Comparison of ENCODE assay signal across 7 mouse cellular contexts in the genomic region with DNA sequence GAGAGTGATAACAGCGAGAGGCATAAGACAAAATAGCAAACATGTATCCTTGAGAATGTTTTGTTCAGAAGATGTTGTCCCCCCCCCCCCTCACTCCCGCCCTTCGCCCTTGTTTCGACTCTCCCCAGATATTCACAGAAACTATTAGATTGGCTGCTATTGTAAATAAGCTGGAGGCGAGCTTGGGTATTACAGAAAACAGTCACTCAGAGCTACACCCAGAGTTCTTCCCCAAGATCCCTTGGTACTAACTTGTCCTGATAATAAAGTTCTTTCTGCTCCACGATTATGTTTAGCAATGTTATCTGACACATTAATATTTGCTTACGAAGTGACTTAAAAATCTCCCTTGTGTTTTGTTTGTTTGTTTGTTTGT. TPM values are rescaled to one million over a fixed set of nuclear protein-coding genes. Genes with fewer than 3 reads are reported as not detected.
DNase-seq lines count a peak whose midpoint lies in the region; ATAC-seq lines count a peak whose summit lies in the region.

No protein-coding gene starts in this region.

- peak overlapping the region; percentile 40 for H3K4me3 ChIP-seq in lung, embryonic 15.5 days
- H3K4me3 ChIP-seq in forebrain, embryonic 15.5 days = peak overlapping the region; percentile 54
- peak overlapping the region; percentile 59 for H3K4me3 ChIP-seq in liver, embryonic 13.5 days (replicated peaks)
- H3K4me3 ChIP-seq in stomach, embryonic 15.5 days (replicated peaks) = peak overlapping the region; percentile 44

- peak; percentile 51 for ATAC-seq in lung, embryonic 15.5 days (ENCODE audit: borderline replicate concordance, extremely low read depth, low FRiP score, low TSS enrichment)
- peak; percentile 62 for ATAC-seq in forebrain, embryonic 15.5 days (replicated peaks)
- ATAC-seq in liver, embryonic 13.5 days (ENCODE audit: low read depth) = peak; percentile 39; the same call in 1 of the 2 replicates
- no peak for ATAC-seq in stomach, embryonic 15.5 days (ENCODE audit: insufficient read depth, low FRiP score, low read depth)

- no peaks in the 10 kb centered on the region for H3K27me3 ChIP-seq in lung, embryonic 15.5 days
- no peaks in the 10 kb centered on the region for H3K27me3 ChIP-seq in forebrain, embryonic 15.5 days
- H3K27me3 ChIP-seq in liver, embryonic 13.5 days = no peaks in the 10 kb centered on the region
- H3K27me3 ChIP-seq in stomach, embryonic 15.5 days (replicated peaks) = no peaks in the 10 kb centered on the region

- H3K36me3 ChIP-seq in lung, embryonic 15.5 days = no peaks in the 10 kb centered on the region
- H3K36me3 ChIP-seq in forebrain, embryonic 15.5 days = no peaks in the 10 kb centered on the region
- no peaks in the 10 kb centered on the region for H3K36me3 ChIP-seq in liver, embryonic 13.5 days
- no peaks in the 10 kb centered on the region for H3K36me3 ChIP-seq in stomach, embryonic 15.5 days

- peak overlapping the region; percentile 73 for H3K27ac ChIP-seq in lung, embryonic 15.5 days
- peak overlapping the region; percentile 87 for H3K27ac ChIP-seq in forebrain, embryonic 15.5 days (replicated peaks)
- peak overlapping the region; percentile 64 for H3K27ac ChIP-seq in liver, embryonic 13.5 days
- H3K27ac ChIP-seq in stomach, embryonic 15.5 days = peak overlapping the region; percentile 77

- 7% methylated on average over 7 of the region's 7 CpGs for WGBS in lung, embryonic 15.5 days
- WGBS in forebrain, embryonic 15.5 days = 10% methylated on average over 7 of the region's 7 CpGs
- 9% methylated on average over 7 of the region's 7 CpGs for WGBS in liver, embryonic 13.5 days (ENCODE audit: insufficient replicate concordance)
- 8% methylated on average over 7 of the region's 7 CpGs for WGBS in stomach, embryonic 15.5 days

- DNase-seq in lung, postnatal 14 days = no peak
- DNase-seq in liver, embryonic 13.5 days = no peak
- DNase-seq in B cell, adult 2 months = no peak
- DNase-seq in kidney, postnatal 36 days = no peak

- peaks cover 10% of the 10 kb centered on the region for H3K4me1 ChIP-seq in lung, embryonic 15.5 days
- H3K4me1 ChIP-seq in forebrain, embryonic 15.5 days = peaks cover 35% of the 10 kb centered on the region
- peaks cover 30% of the 10 kb centered on the region for H3K4me1 ChIP-seq in liver, embryonic 13.5 days (replicated peaks)
- H3K4me1 ChIP-seq in stomach, embryonic 15.5 days = 0 out of 2 replicates have a peak, but pooled peaks cover 7% of the 10 kb centered on the region

- peak overlapping the region; percentile 39 for H3K9ac ChIP-seq in lung, embryonic 15.5 days
- H3K9ac ChIP-seq in forebrain, embryonic 15.5 days (replicated peaks) = peak overlapping the region; percentile 51
- H3K9ac ChIP-seq in liver, embryonic 13.5 days = 0 out of 2 replicates have a peak overlapping the region, but pooled peaks have one; percentile 57
- no peak overlapping the region for H3K9ac ChIP-seq in stomach, embryonic 15.5 days

- no peaks in the 10 kb centered on the region for H3K9me3 ChIP-seq in lung, embryonic 15.5 days
- no peaks in the 10 kb centered on the region for H3K9me3 ChIP-seq in forebrain, embryonic 15.5 days
- no peaks in the 10 kb centered on the region for H3K9me3 ChIP-seq in liver, embryonic 13.5 days (replicated peaks)
- H3K9me3 ChIP-seq in stomach, embryonic 15.5 days = no peaks in the 10 kb centered on the region

- H3K4me2 ChIP-seq in lung, embryonic 15.5 days = peak overlapping the region; percentile 79
- H3K4me2 ChIP-seq in forebrain, embryonic 15.5 days (replicated peaks) = peak overlapping the region; percentile 79
- peak overlapping the region; percentile 73 for H3K4me2 ChIP-seq in liver, embryonic 13.5 days
- peak overlapping the region; percentile 83 for H3K4me2 ChIP-seq in stomach, embryonic 15.5 days

RNA-seq across cellular contexts. Expression of gene Abcd2, which starts 0.6 kb away (rescaled TPM):
- 2.7 and 4.0 TPM in 2 replicates for polyA plus RNA-seq in lung, embryonic 15.5 days (2015; fragmentation: Nextera tagmentation; extraction: Ambion mirVana)
- 21.2 and 23.5 TPM in 2 replicates for polyA plus RNA-seq in forebrain, embryonic 15.5 days (2015; fragmentation: Nextera tagmentation; extraction: Ambion mirVana)
- polyA plus RNA-seq in liver, embryonic 13.5 days (2015; fragmentation: Nextera tagmentation; extraction: Ambion mirVana) = 1.9 and 2.0 TPM in 2 replicates
- 2.5 and 3.1 TPM in 2 replicates for polyA plus RNA-seq in stomach, embryonic 15.5 days (2015; fragmentation: Nextera tagmentation; extraction: Ambion mirVana)

RNA-seq across cellular contexts. Expression of gene CN725425, which starts 7.1 kb away (rescaled TPM):
- polyA plus RNA-seq in lung, embryonic 15.5 days (2015; fragmentation: Nextera tagmentation; extraction: Ambion mirVana) = 0.08 TPM in 1 of 2 replicates, not detected in the other
- polyA plus RNA-seq in forebrain, embryonic 15.5 days (2015; fragmentation: Nextera tagmentation; extraction: Ambion mirVana) = not detected in 2 replicates
- polyA plus RNA-seq in liver, embryonic 13.5 days (2015; fragmentation: Nextera tagmentation; extraction: Ambion mirVana) = not detected in 2 replicates
- polyA plus RNA-seq in stomach, embryonic 15.5 days (2015; fragmentation: Nextera tagmentation; extraction: Ambion mirVana) = not detected in 2 replicates
